Mouse (Mus musculus) ES-Bruce4 (cell line): ENCODE measurements around the gene Olfr1427.

Source experiments
- CTCF ChIP-seq: IDR thresholded peaks from one replicate; pipeline ENCODE4 v1.8.1; 2011; ENCODE audit warnings: low read depth, low read length
- EP300 ChIP-seq: IDR thresholded peaks from 2 replicates; pipeline ENCODE4 v1.6.1; 2011; ENCODE audit warnings: low read depth, low read length; ENCODE audit not compliant: insufficient read depth
- POLR2A ChIP-seq: IDR thresholded peaks from one replicate; pipeline ENCODE4 v1.8.1; 2011; ENCODE audit warnings: low read length; ENCODE audit not compliant: insufficient read depth

DNA sequence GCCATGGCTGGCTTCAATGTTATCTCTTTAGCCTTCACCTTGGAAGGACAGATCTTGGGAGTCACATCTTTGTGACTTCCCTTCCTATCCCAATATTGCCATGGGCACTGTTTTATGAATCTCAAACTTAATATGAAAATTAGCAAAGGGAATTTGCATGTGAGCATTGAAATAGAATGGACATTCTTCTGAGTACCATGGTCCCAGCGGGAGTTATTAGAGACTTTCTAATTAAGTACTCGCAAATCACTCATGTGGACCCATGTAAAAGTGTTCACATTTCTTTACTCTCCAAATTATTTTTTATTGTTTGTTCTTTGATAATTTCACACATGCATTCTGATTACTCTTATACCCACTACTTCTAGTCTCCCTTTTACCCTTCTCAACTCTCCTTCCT lies at the start of gene Olfr1427:
- TF ChIP-seq CTCF: no peak
- no peak for TF ChIP-seq POLR2A
- TF ChIP-seq EP300: no peak
